22 mouse cellular contexts compared by ENCODE assay signal in genomic region chr12:53119352-53119751, GRCm38 (mm10).
DNase-seq lines count a peak whose midpoint lies in the region; ATAC-seq lines count a peak whose summit lies in the region.
"Had no signal": no experiment of that assay in that cellular context is flagged by ENCODE, and none has a peak within 500 bp of the region (broad histone marks: within the 10 kb centered on the region; RNA-seq: fewer than 3 reads in every experiment).

No protein-coding gene starts in this region.

- no peak for ATAC-seq in hindbrain, embryonic 12.5 days (ENCODE audit: low FRiP score)
- no peak for ATAC-seq in hindbrain, embryonic 14.5 days (ENCODE audit: low FRiP score)
- no peak for ATAC-seq in midbrain, embryonic 14.5 days (ENCODE audit: low FRiP score, low TSS enrichment)
- no peak for ATAC-seq in kidney, embryonic 14.5 days (ENCODE audit: low FRiP score, low TSS enrichment)
- ATAC-seq: CD4-positive, CD25-positive, alpha-beta regulatory T cell, adult 4 months; intestine, embryonic 16.5 days; liver, embryonic 12.5 days had no signal

- H3K4me1 ChIP-seq in hindbrain, embryonic 10.5 days (replicated peaks): peaks cover 13% of the 10 kb centered on the region
- H3K4me1 ChIP-seq in hindbrain, embryonic 12.5 days: peaks cover 16% of the 10 kb centered on the region
- H3K4me1 ChIP-seq in hindbrain, embryonic 14.5 days (replicated peaks; ENCODE audit: control insufficient read depth, insufficient read depth, low read length): peaks cover 18% of the 10 kb centered on the region
- H3K4me1 ChIP-seq in midbrain, embryonic 14.5 days (ENCODE audit: control insufficient read depth, insufficient read depth, low read length): peaks cover 16% of the 10 kb centered on the region
- 0 out of 2 replicates have a peak, but pooled peaks cover 3% of the 10 kb centered on the region for H3K4me1 ChIP-seq in kidney, embryonic 14.5 days (ENCODE audit: control insufficient read depth, insufficient read depth, low read length)
- H3K4me1 ChIP-seq: kidney, embryonic 15.5 days; liver, embryonic 12.5 days had no signal

- no peak overlapping the region for H3K4me2 ChIP-seq in hindbrain, embryonic 12.5 days (replicated peaks)
- H3K4me2 ChIP-seq in hindbrain, embryonic 14.5 days (replicated peaks): no peak overlapping the region
- H3K4me2 ChIP-seq in midbrain, embryonic 14.5 days (ENCODE audit: low read length): no peak overlapping the region
- H3K4me2 ChIP-seq in kidney, embryonic 14.5 days (replicated peaks; ENCODE audit: low read depth, low read length): no peak overlapping the region
- H3K4me2 ChIP-seq: kidney, embryonic 15.5 days; liver, embryonic 12.5 days; lung, embryonic 14.5 days had no signal

- peak; percentile 10 for DNase-seq in embryo, embryonic 11 days
- no peak for DNase-seq in embryo, embryonic 10 days (ENCODE audit: low spot score)
- no peak for DNase-seq in hindbrain, embryonic 10.5 days (ENCODE audit: low spot score)
- no peak for DNase-seq in hindbrain, embryonic 14.5 days (ENCODE audit: low spot score)
- peak; percentile 38 for DNase-seq in midbrain, embryonic 14.5 days
- DNase-seq in Muller cell, postnatal 12 days (ENCODE audit: inconsistent ontology term): no peak
- DNase-seq: adrenal gland, adult 8-10 months; cerebellum, adult 9-10 months; gastrocnemius, postnatal 14 days; heart, adult 2 months; heart, postnatal 36 days; kidney, postnatal 4 days; layer of hippocampus, adult 9-11 months; lung, embryonic 14.5 days; lung, postnatal 4 days had no signal

- H3K27ac ChIP-seq in hindbrain, embryonic 10.5 days: peak overlapping the region; percentile 62
- H3K27ac ChIP-seq in hindbrain, embryonic 12.5 days: no peak overlapping the region
- H3K27ac ChIP-seq in hindbrain, embryonic 14.5 days: 0 out of 2 replicates have a peak overlapping the region, but pooled peaks have one; percentile 35
- H3K27ac ChIP-seq in midbrain, embryonic 14.5 days (replicated peaks; ENCODE audit: low read depth, low read length): peak overlapping the region; percentile 46; the same call in 1 of the 2 replicates
- H3K27ac ChIP-seq in kidney, embryonic 14.5 days (ENCODE audit: low read depth, low read length): no peak overlapping the region
- H3K27ac ChIP-seq: heart, adult 2 months; kidney, embryonic 15.5 days; liver, embryonic 12.5 days; stomach, postnatal 0 days had no signal

- no peaks in the 10 kb centered on the region for H3K27me3 ChIP-seq in hindbrain, embryonic 10.5 days (ENCODE audit: insufficient read depth, poor library complexity, severe bottlenecking)
- H3K27me3 ChIP-seq in hindbrain, embryonic 12.5 days: no peaks in the 10 kb centered on the region
- no peaks in the 10 kb centered on the region for H3K27me3 ChIP-seq in hindbrain, embryonic 14.5 days (ENCODE audit: control insufficient read depth, insufficient read depth, low read length)
- no peaks in the 10 kb centered on the region for H3K27me3 ChIP-seq in midbrain, embryonic 14.5 days (ENCODE audit: control insufficient read depth, insufficient read depth, low read length)
- no peaks in the 10 kb centered on the region for H3K27me3 ChIP-seq in kidney, embryonic 14.5 days (ENCODE audit: control insufficient read depth, insufficient read depth, low read length)
- H3K27me3 ChIP-seq: kidney, embryonic 15.5 days; liver, embryonic 12.5 days had no signal

- peaks cover 6% of the 10 kb centered on the region; the same call in 1 of the 2 replicates for H3K9me3 ChIP-seq in hindbrain, embryonic 10.5 days
- H3K9me3 ChIP-seq in hindbrain, embryonic 12.5 days (replicated peaks): no peaks in the 10 kb centered on the region; the same call in 1 of the 2 replicates
- no peaks in the 10 kb centered on the region for H3K9me3 ChIP-seq in hindbrain, embryonic 14.5 days (ENCODE audit: control insufficient read depth, low read length)
- H3K9me3 ChIP-seq in midbrain, embryonic 14.5 days (ENCODE audit: control insufficient read depth, low read length): 0 out of 2 replicates have a peak, but pooled peaks cover 3% of the 10 kb centered on the region
- H3K9me3 ChIP-seq in kidney, embryonic 14.5 days (ENCODE audit: control insufficient read depth, low read length): no peaks in the 10 kb centered on the region
- H3K9me3 ChIP-seq: kidney, embryonic 15.5 days; liver, embryonic 12.5 days had no signal

- H3K9ac ChIP-seq in hindbrain, embryonic 12.5 days: no peak overlapping the region
- H3K9ac ChIP-seq in hindbrain, embryonic 14.5 days: no peak overlapping the region
- H3K9ac ChIP-seq in midbrain, embryonic 14.5 days (replicated peaks; ENCODE audit: low read length): no peak overlapping the region
- no peak overlapping the region for H3K9ac ChIP-seq in kidney, embryonic 14.5 days (ENCODE audit: low read depth, low read length)
- H3K9ac ChIP-seq: kidney, embryonic 15.5 days; liver, embryonic 12.5 days; lung, embryonic 14.5 days had no signal

- WGBS in hindbrain, embryonic 10.5 days: 43% methylated on average over 4 of the region's 4 CpGs
- 26% methylated on average over 4 of the region's 4 CpGs for WGBS in hindbrain, embryonic 12.5 days
- 29% methylated on average over 4 of the region's 4 CpGs for WGBS in hindbrain, embryonic 14.5 days
- WGBS in midbrain, embryonic 14.5 days: 7% methylated on average over 4 of the region's 4 CpGs
- 72% methylated on average over 4 of the region's 4 CpGs for WGBS in kidney, embryonic 14.5 days

- no peaks in the 10 kb centered on the region for H3K36me3 ChIP-seq in hindbrain, embryonic 10.5 days
- H3K36me3 ChIP-seq in hindbrain, embryonic 12.5 days: 0 out of 2 replicates have a peak, but pooled peaks cover 6% of the 10 kb centered on the region
- H3K36me3 ChIP-seq in hindbrain, embryonic 14.5 days (replicated peaks; ENCODE audit: control insufficient read depth, insufficient read depth): no peaks in the 10 kb centered on the region
- 0 out of 2 replicates have a peak, but pooled peaks cover 4% of the 10 kb centered on the region for H3K36me3 ChIP-seq in midbrain, embryonic 14.5 days (ENCODE audit: control insufficient read depth, insufficient read depth, low read length)
- H3K36me3 ChIP-seq in kidney, embryonic 14.5 days (ENCODE audit: control insufficient read depth, insufficient read depth, low read length): no peaks in the 10 kb centered on the region
- H3K36me3 ChIP-seq: kidney, embryonic 15.5 days; liver, embryonic 12.5 days had no signal

- H3K4me3 ChIP-seq in hindbrain, embryonic 10.5 days: no peak overlapping the region
- no peak overlapping the region for H3K4me3 ChIP-seq in hindbrain, embryonic 12.5 days
- no peak overlapping the region for H3K4me3 ChIP-seq in hindbrain, embryonic 14.5 days (replicated peaks; ENCODE audit: low read length)
- H3K4me3 ChIP-seq in midbrain, embryonic 14.5 days (replicated peaks; ENCODE audit: low read depth, low read length): no peak overlapping the region
- no peak overlapping the region for H3K4me3 ChIP-seq in kidney, embryonic 14.5 days (ENCODE audit: low read length)
- H3K4me3 ChIP-seq: heart, adult 2 months; kidney, embryonic 15.5 days; liver, embryonic 12.5 days had no signal

Comparison
In these comparisons a context has a peak if more than half of its experiments do, and no peak if none do; other contexts are left out.
1. DNase-seq: peak in embryo, embryonic 11 days (single experiment) and midbrain, embryonic 14.5 days (single experiment); none in embryo, embryonic 10 days (single experiment), hindbrain, embryonic 10.5 days (single experiment), hindbrain, embryonic 14.5 days (single experiment) and Muller cell, postnatal 12 days (single experiment).
2. H3K27ac ChIP-seq: peak in hindbrain, embryonic 10.5 days (single experiment), hindbrain, embryonic 14.5 days (single experiment) and midbrain, embryonic 14.5 days (single experiment); none in hindbrain, embryonic 12.5 days (single experiment) and kidney, embryonic 14.5 days (single experiment).